Comparison of ENCODE assay signal across 12 mouse cellular contexts in genomic region chr10:41866069-41866837, GRCm38 (mm10). TPM values are rescaled to one million over a fixed set of nuclear protein-coding genes. Genes with fewer than 3 reads are reported as not detected.
DNase-seq lines count a peak whose midpoint lies in the region; ATAC-seq lines count a peak whose summit lies in the region.
"Had no signal": no experiment of that assay in that cellular context is flagged by ENCODE, and none has a peak within 500 bp of the region (broad histone marks: within the 10 kb centered on the region; RNA-seq: fewer than 3 reads in every experiment).

No protein-coding gene starts in this region.

- peak; percentile 50 for DNase-seq in embryo, embryonic 10 days (ENCODE audit: low spot score)
- DNase-seq in embryo, embryonic 9.5 days (ENCODE audit: extremely low spot score): no peak
- DNase-seq in lung, postnatal 14 days: no peak
- DNase-seq in T-cell, adult 2 months (ENCODE audit: low spot score): no peak
- no peak for DNase-seq in yolk sac, embryonic 10.5 days (ENCODE audit: low spot score)
- DNase-seq: adrenal gland, postnatal 25 days; gastrocnemius, postnatal 10 days; thymus, postnatal 14 days had no signal

- no peaks in the 10 kb centered on the region for H3K36me3 ChIP-seq in lung, embryonic 15.5 days
- H3K36me3 ChIP-seq in heart, embryonic 14.5 days (ENCODE audit: control insufficient read depth, insufficient read depth, low read length): no peaks in the 10 kb centered on the region
- no peaks in the 10 kb centered on the region for H3K36me3 ChIP-seq in neural tube, embryonic 14.5 days (ENCODE audit: control insufficient read depth, insufficient read depth, low read length)
- H3K36me3 ChIP-seq: limb, embryonic 12.5 days had no signal

- no peak for ATAC-seq in lung, embryonic 15.5 days (ENCODE audit: borderline replicate concordance, extremely low read depth, low FRiP score, low TSS enrichment)
- ATAC-seq in heart, embryonic 14.5 days (ENCODE audit: insufficient number of reproducible peaks, insufficient read depth, low FRiP score, low read depth): peak; percentile 43; the same call in 1 of the 2 replicates
- 0 out of 2 replicates have a peak, but pooled peaks have one; percentile 38 for ATAC-seq in neural tube, embryonic 14.5 days (ENCODE audit: low read depth)

- WGBS in lung, embryonic 15.5 days: 13% methylated on average over 3 of the region's 3 CpGs
- WGBS in heart, embryonic 14.5 days: 32% methylated on average over 3 of the region's 3 CpGs
- WGBS in neural tube, embryonic 14.5 days: 76% methylated on average over 3 of the region's 3 CpGs

- H3K9me3 ChIP-seq in lung, embryonic 15.5 days: no peaks in the 10 kb centered on the region
- H3K9me3 ChIP-seq in heart, embryonic 14.5 days (ENCODE audit: control insufficient read depth, low read length): no peaks in the 10 kb centered on the region
- no peaks in the 10 kb centered on the region for H3K9me3 ChIP-seq in neural tube, embryonic 14.5 days (ENCODE audit: control insufficient read depth, low read length)
- H3K9me3 ChIP-seq: limb, embryonic 12.5 days had no signal

- no peak overlapping the region for H3K4me3 ChIP-seq in lung, embryonic 15.5 days
- H3K4me3 ChIP-seq in heart, embryonic 14.5 days (ENCODE audit: control insufficient read depth in 1 of 2, insufficient read depth in 1 of 2, low read depth in 1 of 2, low read length in 2 of 2): no peak overlapping the region
- no peak overlapping the region for H3K4me3 ChIP-seq in neural tube, embryonic 14.5 days (ENCODE audit: low read depth, low read length)
- H3K4me3 ChIP-seq: limb, embryonic 12.5 days had no signal

- H3K9ac ChIP-seq in lung, embryonic 15.5 days: no peak overlapping the region
- H3K9ac ChIP-seq in heart, embryonic 14.5 days (ENCODE audit: low read length): no peak overlapping the region
- H3K9ac ChIP-seq in neural tube, embryonic 14.5 days (replicated peaks; ENCODE audit: low read depth, low read length): no peak overlapping the region
- H3K9ac ChIP-seq: limb, embryonic 12.5 days had no signal

- no peaks in the 10 kb centered on the region for H3K27me3 ChIP-seq in lung, embryonic 15.5 days
- H3K27me3 ChIP-seq in heart, embryonic 14.5 days (ENCODE audit: control insufficient read depth, insufficient read depth, low read length): no peaks in the 10 kb centered on the region
- no peaks in the 10 kb centered on the region for H3K27me3 ChIP-seq in neural tube, embryonic 14.5 days (ENCODE audit: control insufficient read depth, insufficient read depth, low read length)
- H3K27me3 ChIP-seq: limb, embryonic 12.5 days had no signal

- no peak overlapping the region for H3K4me2 ChIP-seq in lung, embryonic 15.5 days
- no peak overlapping the region for H3K4me2 ChIP-seq in heart, embryonic 14.5 days (ENCODE audit: low read length)
- no peak overlapping the region for H3K4me2 ChIP-seq in neural tube, embryonic 14.5 days (ENCODE audit: low read depth, low read length)
- H3K4me2 ChIP-seq: limb, embryonic 12.5 days had no signal

- H3K27ac ChIP-seq in lung, embryonic 15.5 days: 0 out of 2 replicates have a peak overlapping the region, but pooled peaks have one; percentile 36
- H3K27ac ChIP-seq in heart, embryonic 14.5 days (replicated peaks in 1 of 2; ENCODE audit: control insufficient read depth in 1 of 2, insufficient read depth in 1 of 2, low read depth in 2 of 2, low read length in 2 of 2): peak overlapping the region; percentile 75 to 76
- H3K27ac ChIP-seq in neural tube, embryonic 14.5 days (ENCODE audit: low read depth, low read length): no peak overlapping the region
- H3K27ac ChIP-seq: limb, embryonic 12.5 days had no signal

- 0 out of 2 replicates have a peak, but pooled peaks cover 10% of the 10 kb centered on the region for H3K4me1 ChIP-seq in lung, embryonic 15.5 days
- H3K4me1 ChIP-seq in heart, embryonic 14.5 days (ENCODE audit: control insufficient read depth in 2 of 2, insufficient read depth in 2 of 2, low read length in 2 of 2): peaks cover 8 to 16% of the 10 kb centered on the region in 2 experiments
- 0 out of 2 replicates have a peak, but pooled peaks cover 6% of the 10 kb centered on the region for H3K4me1 ChIP-seq in neural tube, embryonic 14.5 days (ENCODE audit: control insufficient read depth, insufficient read depth, low read length)

RNA-seq across cellular contexts. Expression of gene Sesn1, which starts 56.5 kb away (rescaled TPM):
- 30.9 and 33.2 TPM in 2 replicates for polyA plus RNA-seq in lung, embryonic 15.5 days (2015; fragmentation: Nextera tagmentation; extraction: Ambion mirVana)
- 36.1 and 37.5 TPM in 2 replicates for polyA plus RNA-seq in heart, embryonic 14.5 days (2014; fragmentation: Nextera tagmentation; extraction: Ambion mirVana)
- polyA plus RNA-seq in neural tube, embryonic 14.5 days (2014; fragmentation: Nextera tagmentation; extraction: Ambion mirVana): 30.6 and 39.8 TPM in 2 replicates

RNA-seq across cellular contexts. Expression of gene Cep57l1, which starts 56.6 kb away (rescaled TPM):
- 24.1 and 27.9 TPM in 2 replicates for polyA plus RNA-seq in lung, embryonic 15.5 days (2015; fragmentation: Nextera tagmentation; extraction: Ambion mirVana)
- 19.9 and 20.4 TPM in 2 replicates for polyA plus RNA-seq in heart, embryonic 14.5 days (2014; fragmentation: Nextera tagmentation; extraction: Ambion mirVana)
- polyA plus RNA-seq in neural tube, embryonic 14.5 days (2014; fragmentation: Nextera tagmentation; extraction: Ambion mirVana): 15.7 and 15.8 TPM in 2 replicates
